Mouse (Mus musculus): Measurements from ENCODE around the gene Arg2.
"Not testable (repeated sequence)": the region's sequence is repeated elsewhere in the genome, so short reads cannot be mapped to it uniquely, and the experiment has no call there.

Gene Arg2

GRCm38 (mm10) chr12:79171269-79171995, 40.9 kb downstream of the Arg2 start:
- DNase-seq (ENCODE audit: extremely low spot score), result no peak

GRCm38 (mm10) chr12:79172019-79172941, 41.7 kb downstream of the Arg2 start, which contains the start of gene Vti1b:
Gene Vti1b, minus strand, starts transcription at chr12:79172667.
- DNase-seq (ENCODE audit: extremely low spot score), result peak; percentile 92

- DNase-seq (ENCODE audit: extremely low spot score), result no peak
Observed at GRCm38 (mm10) chr12:79173721-79174120, 43.1 kb downstream of the Arg2 start.

- DNase-seq (ENCODE audit: extremely low spot score), result no peak
Observed at GRCm38 (mm10) chr12:79175998-79176397, 45.4 kb downstream of the Arg2 start.

- not testable (repeated sequence) for DNase-seq (ENCODE audit: extremely low spot score)
Observed at GRCm38 (mm10) chr12:79185160-79185559, 54.6 kb downstream of the Arg2 start.

GRCm38 (mm10) chr12:79190931-79191673, 60.5 kb downstream of the Arg2 start:
- peak; percentile 74 for DNase-seq (ENCODE audit: extremely low spot score)

GRCm38 (mm10) chr12:79191701-79192100, 61.1 kb downstream of the Arg2 start:
- DNase-seq (ENCODE audit: extremely low spot score), result peak; percentile 82

- no peak for DNase-seq (ENCODE audit: extremely low spot score)
Observed at GRCm38 (mm10) chr12:79192193-79192592, 61.6 kb downstream of the Arg2 start, which contains the start of gene Rdh11. Gene Rdh11, minus strand, starts transcription at chr12:79192293.

GRCm38 (mm10) chr12:79193441-79193840, 62.9 kb downstream of the Arg2 start:
- DNase-seq (ENCODE audit: extremely low spot score), result peak; percentile 63

GRCm38 (mm10) chr12:79197105-79197504, 66.5 kb downstream of the Arg2 start:
- DNase-seq (ENCODE audit: extremely low spot score), result no peak

GRCm38 (mm10) chr12:79201882-79202281, 71.3 kb downstream of the Arg2 start:
- DNase-seq (ENCODE audit: extremely low spot score), result no peak

Data from embryo, embryonic 9.5 days (tissue).